Mouse (Mus musculus) bone marrow macrophage, adult 2 months (primary cell): Measurements from ENCODE around the gene Ppil6. TPM values are rescaled to one million over a fixed set of nuclear protein-coding genes. Genes with fewer than 3 reads are reported as not detected.
A peak's percentile ranks its signal among the peaks of the same experiment; 100 is the strongest.

Experiments used
- H3K27ac ChIP-seq: 2 replicates; pipeline ENCODE4 v1.5.1; 2012; ENCODE audit warnings: low read depth, low read length; ENCODE audit not compliant: insufficient read depth
- H3K4me1 ChIP-seq: 2 replicates; pipeline ENCODE4 v1.6.1; 2012; ENCODE audit warnings: low read length; ENCODE audit not compliant: control insufficient read depth, insufficient read depth
- H3K4me3 ChIP-seq: 2 replicates; pipeline ENCODE4 v1.5.1; 2012; ENCODE audit warnings: mild to moderate bottlenecking, low read length, moderate library complexity; ENCODE audit not compliant: insufficient read depth
- CTCF ChIP-seq: IDR thresholded peaks from 2 replicates; pipeline ENCODE4 v1.5.1; 2012; ENCODE audit warnings: low read depth, mild to moderate bottlenecking, low read length, moderate library complexity
- POLR2A ChIP-seq: IDR thresholded peaks from 2 replicates; pipeline ENCODE4 v1.6.1; 2012; ENCODE audit warnings: mild to moderate bottlenecking, low read depth, low read length, borderline replicate concordance
- polyA plus RNA-seq: library from polyadenylated mRNA; stranded (reverse); fragments of >200 nt; gene quantifications from 2 replicates; pipeline ENCODE4 v1.2.4, GENCODE M21; 2012; ENCODE audit not compliant: missing spikeins, insufficient read depth, insufficient read length

Ppil6 gene
- polyA plus RNA-seq, 1 experiment = not detected

DNA sequence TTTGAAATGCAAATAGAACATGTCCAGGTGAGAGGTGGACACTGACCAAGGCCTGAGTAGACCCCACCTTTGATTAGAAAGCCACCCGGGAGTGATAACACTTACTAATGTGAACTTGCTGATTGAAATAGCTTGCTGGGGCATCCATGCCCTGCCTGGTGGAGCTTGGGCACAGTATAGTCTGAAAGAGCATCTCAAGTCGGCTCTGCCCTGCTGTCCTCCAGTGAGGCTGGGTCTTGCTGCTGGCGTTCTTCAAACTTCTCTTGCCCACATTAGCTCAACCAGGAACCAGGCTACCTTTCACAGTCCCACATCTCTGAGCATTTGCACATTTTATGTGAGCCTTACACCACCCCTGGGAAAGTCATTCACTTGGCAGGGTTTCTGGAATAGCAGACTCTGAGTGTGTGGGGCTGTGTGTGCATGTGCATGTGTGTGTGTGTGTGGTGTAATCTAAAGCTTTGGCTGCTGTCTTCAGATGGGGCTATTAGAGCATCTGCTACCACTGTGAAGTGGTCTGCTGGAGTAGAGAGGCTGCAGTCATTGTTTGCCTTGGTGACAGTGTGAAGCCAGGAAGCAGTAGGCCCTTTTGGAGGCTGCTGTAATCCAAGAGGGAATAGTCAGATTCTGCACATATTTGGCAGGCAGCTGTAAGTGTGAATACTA, 29.0 kb upstream of the Ppil6 start:
- H3K27ac ChIP-seq = no peak overlapping the region
- H3K4me1 ChIP-seq = peaks cover 5% of the 10 kb centered on the region; the same call in 1 of the 2 replicates
- no peak overlapping the region for H3K4me3 ChIP-seq
- TF ChIP-seq POLR2A = no peak

DNA sequence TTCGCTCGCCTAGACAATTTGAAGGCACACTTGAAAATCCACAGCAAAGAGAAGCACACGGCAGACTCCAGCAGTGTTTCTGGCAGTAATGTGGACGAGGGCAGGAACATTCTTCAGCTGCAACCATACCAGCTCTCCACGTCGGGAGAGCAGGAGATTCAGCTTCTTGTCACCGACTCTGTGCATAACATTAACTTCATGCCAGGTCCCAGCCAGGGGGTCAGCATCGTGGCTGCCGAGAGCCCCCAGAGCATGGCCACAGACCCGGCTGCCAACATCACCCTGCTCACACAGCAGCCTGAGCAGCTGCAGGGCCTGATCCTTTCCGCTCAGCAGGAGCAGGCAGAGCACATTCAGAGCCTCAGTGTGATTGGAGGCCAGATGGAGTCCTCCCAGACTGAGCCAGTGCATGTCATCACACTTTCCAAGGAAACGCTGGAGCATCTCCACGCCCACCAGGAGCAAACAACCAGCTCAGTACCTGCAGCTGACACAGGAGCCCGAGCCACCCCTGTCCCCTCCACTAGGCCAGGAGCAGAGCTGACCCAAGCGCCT, 25.8 kb upstream of the Ppil6 start:
- Histone ChIP-seq H3K27ac (no peak overlapping the region), H3K4me1 (peaks cover 5% of the 10 kb centered on the region; the same call in 1 of the 2 replicates), H3K4me3 (no peak overlapping the region)
- TF ChIP-seq POLR2A (no peak), CTCF (no peak)

DNA sequence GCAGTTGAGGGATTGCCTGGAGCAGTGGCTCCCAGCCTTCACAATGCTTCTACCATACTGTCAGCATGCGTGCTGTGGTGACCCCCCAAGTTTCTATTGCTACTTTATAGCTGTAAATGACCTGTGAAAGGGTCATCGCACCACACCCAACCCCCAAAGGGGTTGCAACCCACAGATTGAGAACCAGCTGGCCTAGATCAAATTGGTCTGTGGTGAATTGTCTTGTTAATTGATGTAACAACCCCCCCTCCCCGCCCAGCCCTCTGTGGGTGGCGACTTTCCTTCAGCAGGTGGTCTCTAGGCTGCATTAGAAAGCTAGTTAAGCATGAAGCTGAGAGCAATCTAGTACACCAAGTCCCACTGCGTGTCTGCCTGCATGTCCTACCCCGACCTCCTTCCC, 22.9 kb upstream of the Ppil6 start:
- TF ChIP-seq CTCF = no peak
- TF ChIP-seq POLR2A = no peak

DNA sequence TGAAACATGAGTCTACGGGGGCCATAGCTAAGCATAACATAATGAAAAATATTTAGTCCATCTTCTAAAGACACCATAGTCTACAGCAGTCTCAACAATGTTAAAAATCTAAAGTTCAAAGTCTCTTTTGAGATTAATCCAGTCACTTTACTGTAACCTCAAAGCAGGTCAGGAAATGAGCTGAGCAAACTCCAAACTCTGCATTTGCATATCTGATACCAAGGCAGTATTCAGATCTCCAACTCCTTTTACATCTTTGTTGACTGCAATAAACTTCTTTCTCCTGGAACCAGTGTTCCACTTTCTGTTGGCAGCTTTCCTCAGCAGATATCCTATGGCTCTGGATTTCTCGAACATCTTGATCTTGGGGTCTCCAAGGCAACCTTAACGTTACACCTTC, 19.5 kb upstream of the Ppil6 start:
- Histone ChIP-seq H3K4me1 (peaks cover 27% of the 10 kb centered on the region), H3K4me3 (no peak overlapping the region), H3K27ac (no peak overlapping the region)
- TF ChIP-seq CTCF (no peak), POLR2A (no peak)

More for the DNA sequence above, 22.9 kb upstream of the Ppil6 start:
- Histone ChIP-seq H3K27ac (no peak overlapping the region), H3K4me1 (no peaks in the 10 kb centered on the region), H3K4me3 (no peak overlapping the region)

DNA sequence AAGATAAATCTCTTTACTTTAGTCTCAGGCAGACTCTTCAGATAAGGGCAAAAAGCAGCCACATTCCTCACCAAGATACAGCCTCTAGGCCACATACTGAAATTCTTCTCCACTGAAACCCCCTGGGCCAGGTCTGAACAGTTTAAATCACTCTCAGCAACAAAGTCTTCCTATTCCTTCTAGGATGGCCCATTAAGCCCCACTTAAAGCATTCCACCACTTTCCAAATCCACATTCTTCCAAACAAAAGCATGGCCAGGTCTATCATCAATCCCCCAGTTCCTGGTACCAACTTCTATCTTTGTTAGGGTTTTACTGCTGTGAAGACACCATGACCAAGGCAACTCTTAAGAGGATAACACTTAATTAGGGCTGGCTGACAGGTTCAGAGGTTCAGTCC, 17.7 kb upstream of the Ppil6 start:
- Histone ChIP-seq H3K27ac (peak overlapping the region; percentile 64; the same call in 1 of the 2 replicates), H3K4me1 (peaks cover 31% of the 10 kb centered on the region), H3K4me3 (no peak overlapping the region)
- TF ChIP-seq POLR2A = no peak
- no peak for TF ChIP-seq CTCF

DNA sequence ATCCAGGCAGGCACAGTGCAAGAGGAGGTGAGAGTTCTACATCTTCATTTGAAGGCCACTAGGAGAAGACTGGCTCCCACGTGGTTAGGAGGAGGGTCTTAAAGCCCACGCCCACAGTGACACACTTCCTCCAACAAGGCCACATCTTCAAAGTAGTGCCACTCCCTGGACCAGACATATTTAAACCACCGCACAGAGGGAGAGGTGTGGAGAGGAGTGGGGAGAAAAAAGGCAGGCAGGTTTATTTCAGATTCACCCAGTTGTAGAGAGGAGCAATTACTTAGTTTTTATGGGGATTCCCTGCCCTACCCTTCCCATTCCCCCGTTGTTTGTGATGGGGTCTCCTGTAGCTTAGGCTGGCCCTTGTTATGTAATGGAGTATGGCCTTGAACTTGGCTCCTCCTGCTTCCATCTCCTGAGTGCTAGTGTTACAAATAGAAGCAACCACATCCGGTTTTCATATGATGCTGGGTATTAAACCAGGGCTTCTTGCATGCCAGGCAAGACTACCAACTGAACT, 17.2 kb upstream of the Ppil6 start:
- Histone ChIP-seq H3K4me3 (no peak overlapping the region), H3K27ac (peak overlapping the region; percentile 64), H3K4me1 (peaks cover 33% of the 10 kb centered on the region)
- TF ChIP-seq CTCF (no peak), POLR2A (no peak)

DNA sequence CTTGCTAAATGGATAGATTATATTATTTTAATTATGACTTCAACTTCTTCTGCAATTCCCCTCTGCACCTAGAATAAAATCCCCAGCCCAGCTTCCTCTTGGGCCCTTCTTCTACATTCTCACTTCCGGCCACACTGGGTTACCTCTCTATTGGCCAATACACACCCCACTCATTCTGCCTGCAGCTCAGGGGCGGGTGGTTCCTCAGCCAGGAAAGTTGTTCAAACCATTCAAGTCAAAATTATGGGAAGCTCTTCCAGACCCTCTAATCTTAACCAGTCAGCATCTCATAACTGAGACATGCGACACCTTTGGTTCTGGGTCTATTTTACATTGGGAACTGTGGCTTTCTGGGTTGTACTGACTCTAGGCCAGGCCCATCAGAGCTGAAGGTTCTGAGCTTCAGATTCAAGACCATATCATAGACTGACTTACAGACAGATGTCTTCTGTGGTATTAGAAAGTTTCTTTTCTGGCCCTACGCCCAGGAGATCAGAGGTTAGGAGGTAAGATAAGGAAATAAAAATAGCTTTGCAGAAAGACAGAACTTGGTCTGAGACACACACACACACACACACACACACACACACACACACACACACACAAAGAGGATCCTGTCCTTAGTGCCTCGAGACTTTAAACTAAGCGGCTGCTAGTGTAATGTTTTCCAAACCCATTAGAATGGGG, 16.3 kb upstream of the Ppil6 start:
- no peak overlapping the region for H3K4me3 ChIP-seq
- no peak for TF ChIP-seq POLR2A
- TF ChIP-seq CTCF = no peak
- H3K4me1 ChIP-seq = peaks cover 34% of the 10 kb centered on the region
- H3K27ac ChIP-seq = peak overlapping the region; percentile 68

DNA sequence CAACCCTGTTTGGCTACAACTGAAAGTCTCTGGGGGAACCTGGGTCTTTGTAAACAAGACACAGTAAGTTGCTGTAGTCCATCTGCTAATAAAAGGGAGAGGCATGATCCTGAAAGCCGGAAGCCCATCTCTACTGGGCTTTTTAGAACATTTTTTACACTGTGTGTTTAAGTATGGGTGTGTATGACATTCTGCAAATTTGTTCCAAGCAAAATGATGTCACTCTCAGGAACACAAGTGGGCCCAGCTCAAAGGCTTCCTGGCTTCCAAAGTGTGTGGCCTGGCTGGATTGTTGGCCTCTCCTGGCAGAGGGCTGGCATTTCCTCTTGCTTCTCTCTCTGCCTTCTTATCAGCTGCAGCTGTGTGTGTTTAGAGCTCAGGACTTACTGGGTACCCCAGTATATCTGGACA, 15.3 kb upstream of the Ppil6 start:
- peaks cover 34% of the 10 kb centered on the region for H3K4me1 ChIP-seq
- no peak overlapping the region for H3K4me3 ChIP-seq
- H3K27ac ChIP-seq = peak overlapping the region; percentile 68
- TF ChIP-seq CTCF (no peak), POLR2A (no peak)

DNA sequence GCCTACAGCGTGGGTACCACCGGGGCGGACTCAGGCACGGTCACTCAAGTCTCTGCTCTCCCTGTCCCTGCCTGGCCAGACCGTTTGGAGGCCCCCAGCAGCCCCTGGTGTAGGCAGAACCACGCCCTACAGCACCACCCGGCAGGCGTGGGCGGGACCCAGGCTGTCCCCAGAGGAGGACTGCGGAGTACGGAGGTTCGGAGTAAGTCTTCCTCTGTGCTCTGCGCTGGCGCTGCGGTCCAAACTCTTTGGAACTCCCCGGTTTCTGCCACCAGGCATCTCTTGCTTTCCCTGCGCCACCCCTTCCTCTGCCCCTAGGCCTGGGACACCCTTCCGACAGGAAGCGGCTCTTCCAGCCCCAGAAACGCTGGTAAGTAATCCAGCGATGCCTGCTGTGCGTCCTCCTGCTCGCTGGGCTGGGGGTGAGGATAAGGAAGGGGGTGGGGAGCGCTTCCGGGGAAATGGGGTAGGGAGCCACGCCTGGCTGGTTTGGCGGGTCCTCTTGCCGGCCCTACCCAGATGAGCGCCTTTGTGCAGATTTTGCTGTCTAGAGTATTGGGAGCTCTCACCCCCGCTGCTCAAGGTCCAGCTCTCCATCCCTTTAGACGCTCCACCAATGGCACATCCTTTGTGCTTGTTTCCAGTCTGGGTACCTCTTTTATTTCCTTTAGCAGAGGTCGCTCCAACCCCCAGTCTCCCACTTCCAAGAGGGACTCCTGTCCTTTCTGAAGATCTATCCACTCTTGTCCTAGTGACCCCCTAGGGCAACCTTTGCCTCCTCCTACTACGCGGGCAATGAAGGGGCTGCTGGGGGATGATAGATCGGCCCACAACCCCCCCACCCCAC, 13.8 kb upstream of the Ppil6 start, which contains the start of gene Mical1:
TSS of gene Mical1 (plus strand) at position 144 of the 847 bp plus-strand sequence.
- peaks cover 34% of the 10 kb centered on the region for H3K4me1 ChIP-seq

DNA sequence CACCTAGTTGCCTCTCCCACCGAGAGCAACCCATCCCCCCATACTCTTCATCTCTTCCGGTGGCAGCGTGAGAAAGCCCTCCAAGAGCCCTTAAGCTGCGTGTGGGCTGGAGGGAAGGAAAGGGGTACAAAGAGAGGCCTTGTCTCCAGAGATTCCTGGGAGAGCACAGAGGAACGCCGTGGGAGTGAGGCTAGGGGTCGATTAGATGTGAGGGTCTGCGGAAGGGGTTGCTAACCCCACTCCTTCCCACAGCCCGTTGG, 13.3 kb upstream of the Ppil6 start:
- Histone ChIP-seq H3K27ac (peak overlapping the region; percentile 77), H3K4me1 (peaks cover 34% of the 10 kb centered on the region)

More for the DNA sequence above, 13.8 kb upstream of the Ppil6 start, which contains the start of gene Mical1:
- Histone ChIP-seq H3K4me3 (peak within 1 kb of the TSS; percentile 62), H3K27ac (peak within 1 kb of the TSS; percentile 77)
- TF ChIP-seq CTCF (no peak), POLR2A (no peak)

More for the DNA sequence above, 13.3 kb upstream of the Ppil6 start:
- H3K4me3 ChIP-seq = peak overlapping the region; percentile 62
- TF ChIP-seq POLR2A = no peak
- TF ChIP-seq CTCF = no peak
